ENCODE assay signal across 29 mouse cellular contexts in the genomic region with DNA sequence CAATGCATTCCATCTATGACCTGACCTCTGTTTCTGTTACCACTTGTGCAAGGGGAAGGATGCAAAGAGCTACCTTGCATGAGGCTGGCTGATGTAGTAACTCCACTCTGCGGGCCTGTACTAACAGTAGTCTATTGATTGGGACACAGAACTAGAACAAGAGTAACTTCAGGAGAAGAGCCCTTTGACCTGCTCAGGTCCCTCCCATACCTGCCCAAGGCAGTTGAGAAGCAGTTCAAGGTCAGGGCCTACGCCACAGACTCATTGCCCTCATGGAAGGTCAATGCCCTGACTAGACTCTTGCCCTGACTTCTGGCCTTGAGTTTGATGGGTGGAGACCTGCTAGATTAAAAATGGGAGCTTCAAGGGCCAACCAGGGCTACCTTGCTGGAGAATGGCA. TPM values are rescaled to one million over a fixed set of nuclear protein-coding genes. Genes with fewer than 3 reads are reported as not detected.
DNase-seq lines count a peak whose midpoint lies in the region; ATAC-seq and TF ChIP-seq lines count a peak whose summit lies in the region.
"Had no signal": no experiment of that assay in that cellular context is flagged by ENCODE, and none has a peak within 500 bp of the region (broad histone marks: within the 10 kb centered on the region; RNA-seq: fewer than 3 reads in every experiment).

No protein-coding gene starts in this region.

- peak; percentile 28; the same call in 1 of the 2 replicates for TF ChIP-seq POLR2A in small intestine, adult 2 months (IDR thresholded peaks at IDR 0.05; ENCODE audit: low read depth, low read length)

- H3K9ac ChIP-seq in liver, embryonic 11.5 days (ENCODE audit: low read depth, low read length), result no peak overlapping the region
- H3K9ac ChIP-seq: forebrain, embryonic 12.5 days; heart, embryonic 13.5 days; limb, embryonic 12.5 days; lung, embryonic 15.5 days; neural tube, embryonic 12.5 days had no signal

- WGBS in liver, embryonic 11.5 days, result 81% methylated on average over 2 of the region's 2 CpGs
- whole genome bisulfite sequencing in small intestine, adult 2 months, result 39% methylated on average over 2 of the region's 2 CpGs

- H3K4me3 ChIP-seq in liver, embryonic 11.5 days (ENCODE audit: low read depth, low read length), result no peak overlapping the region
- H3K4me3 ChIP-seq in small intestine, adult 2 months (ENCODE audit: low read depth, low read length), result no peak overlapping the region
- H3K4me3 ChIP-seq: forebrain, embryonic 12.5 days; heart, embryonic 13.5 days; limb, embryonic 12.5 days; lung, embryonic 15.5 days; midbrain, embryonic 10.5 days; neural tube, embryonic 12.5 days had no signal

- no peak overlapping the region; the same call in 1 of the 2 replicates for H3K4me2 ChIP-seq in liver, embryonic 11.5 days
- H3K4me2 ChIP-seq: forebrain, embryonic 12.5 days; heart, embryonic 13.5 days; limb, embryonic 12.5 days; lung, embryonic 15.5 days; neural tube, embryonic 12.5 days had no signal

- peaks cover 24% of the 10 kb centered on the region for H3K4me1 ChIP-seq in liver, embryonic 11.5 days (replicated peaks; ENCODE audit: control insufficient read depth, insufficient read depth, low read length)
- H3K4me1 ChIP-seq in small intestine, adult 2 months (ENCODE audit: control insufficient read depth, insufficient read depth, insufficient read length, low read length), result peaks cover 21% of the 10 kb centered on the region

- no peaks in the 10 kb centered on the region for H3K27me3 ChIP-seq in liver, embryonic 11.5 days (replicated peaks; ENCODE audit: control insufficient read depth, insufficient read depth, low read length)
- H3K27me3 ChIP-seq in small intestine, adult 2 months (ENCODE audit: control insufficient read depth, insufficient read depth, low read length), result no peaks in the 10 kb centered on the region
- H3K27me3 ChIP-seq: heart, embryonic 13.5 days; lung, embryonic 15.5 days had no signal

- no peak for ATAC-seq in liver, embryonic 11.5 days (replicated peaks; ENCODE audit: low FRiP score)
- ATAC-seq: hindbrain, embryonic 16.5 days had no signal

- intact Hi-C loops in heart, postnatal 36 days (cut with DNase I), result no loop called here

- no peak for TF ChIP-seq CTCF in small intestine, adult 2 months (IDR thresholded peaks at IDR 0.05; ENCODE audit: extremely low read depth, insufficient read length, insufficient replicate concordance, low read depth, low read length)

- no peaks in the 10 kb centered on the region for H3K9me3 ChIP-seq in liver, embryonic 11.5 days (ENCODE audit: control insufficient read depth, low read length)
- H3K9me3 ChIP-seq: forebrain, embryonic 12.5 days; heart, embryonic 13.5 days; limb, embryonic 12.5 days; lung, embryonic 15.5 days; midbrain, embryonic 10.5 days; neural tube, embryonic 12.5 days had no signal

- peak; percentile 87 for DNase-seq in heart, adult 11 months
- DNase-seq in heart, postnatal 36 days, result no peak
- DNase-seq in ES-CJ7 (ENCODE audit: low read depth, low spot score), result peak; percentile 88
- no peak for DNase-seq in liver, embryonic 11.5 days (ENCODE audit: low spot score)
- no peak for DNase-seq in lung, postnatal 14 days
- no peak for DNase-seq in urinary bladder, adult 18-20 months (ENCODE audit: low spot score in 2 of 2)
- DNase-seq: adrenal gland, postnatal 36 days; cerebellum, adult 2 months; heart, adult 18-20 months; kidney, postnatal 4 days; right cerebral cortex, adult 18-20 months; thymus, postnatal 14 days had no signal

- H3K27ac ChIP-seq in liver, embryonic 11.5 days (ENCODE audit: low read depth, low read length), result peak overlapping the region; percentile 28; the same call in 1 of the 2 replicates
- H3K27ac ChIP-seq in small intestine, adult 2 months (ENCODE audit: insufficient read depth, low read depth, low read length), result peak overlapping the region; percentile 63
- H3K27ac ChIP-seq: forebrain, embryonic 12.5 days; heart, embryonic 13.5 days; limb, embryonic 12.5 days; lung, embryonic 15.5 days; macrophage; midbrain, embryonic 10.5 days; neural tube, embryonic 12.5 days had no signal

- no peaks in the 10 kb centered on the region for H3K36me3 ChIP-seq in liver, embryonic 11.5 days (ENCODE audit: control insufficient read depth, insufficient read depth, low read length)
- H3K36me3 ChIP-seq in small intestine, adult 2 months (ENCODE audit: control insufficient read depth, insufficient read depth, low read length), result peaks cover 12% of the 10 kb centered on the region
- H3K36me3 ChIP-seq: forebrain, embryonic 12.5 days; lung, embryonic 15.5 days; midbrain, embryonic 10.5 days; neural tube, embryonic 12.5 days had no signal

RNA-seq across cellular contexts. Expression of a gene that starts 3.6 kb away (rescaled TPM):
- 10 to 100 TPM; 69.1 to 71.6 TPM for total RNA-seq in heart, postnatal 36 days (2021)
- polyA plus RNA-seq in liver, embryonic 11.5 days (2014; fragmentation: Nextera tagmentation; extraction: Ambion mirVana), result 36.1 and 40.1 TPM in 2 replicates
- polyA plus RNA-seq in small intestine, adult 2 months (2012; rRNA removed), result 288 and 515 TPM in 2 replicates

RNA-seq across cellular contexts. Expression of a gene that starts 14.2 kb away (rescaled TPM):
- not detected for total RNA-seq in heart, postnatal 36 days (2021)
- polyA plus RNA-seq in liver, embryonic 11.5 days (2014; fragmentation: Nextera tagmentation; extraction: Ambion mirVana), result not detected in 2 replicates
- not detected in 2 replicates for polyA plus RNA-seq in small intestine, adult 2 months (2012; rRNA removed)
- total RNA-seq: adrenal gland, postnatal 36 days; CH12.LX; common myeloid progenitor, adult 5-6 weeks; gastrocnemius, adult 8-10 months; heart, adult 18-20 months; heart, postnatal 25 days; layer of hippocampus, postnatal 10 days; left cerebral cortex, adult 8-10 months had no signal
- polyA plus RNA-seq: cerebellum, adult 2 months; embryonic facial prominence, embryonic 11.5 days; forebrain, embryonic 12.5 days; heart, embryonic 13.5 days; hindbrain, embryonic 16.5 days; lung, embryonic 15.5 days; midbrain, embryonic 10.5 days; neural tube, embryonic 12.5 days; testis, adult 2 months had no signal

RNA-seq across cellular contexts. Expression of a gene that starts 20.9 kb away (rescaled TPM):
- total RNA-seq in heart, postnatal 36 days (2021), result 100 to 1,000 TPM; 146 to 183 TPM
- 161 and 181 TPM in 2 replicates for polyA plus RNA-seq in liver, embryonic 11.5 days (2014; fragmentation: Nextera tagmentation; extraction: Ambion mirVana)
- polyA plus RNA-seq in small intestine, adult 2 months (2012; rRNA removed), result 61.1 and 96.8 TPM in 2 replicates

RNA-seq across cellular contexts. Expression of a gene that starts 27.6 kb away (rescaled TPM):
- 10 to 100 TPM; 26.4 to 28.3 TPM for total RNA-seq in heart, postnatal 36 days (2021)
- 10.5 and 11.1 TPM in 2 replicates for polyA plus RNA-seq in liver, embryonic 11.5 days (2014; fragmentation: Nextera tagmentation; extraction: Ambion mirVana)
- 5.0 and 7.7 TPM in 2 replicates for polyA plus RNA-seq in small intestine, adult 2 months (2012; rRNA removed)
- polyA plus RNA-seq: macrophage had no signal

Comparison
In these comparisons a context has a peak if more than half of its experiments do, and no peak if none do; other contexts are left out.
1. DNase-seq: peak in heart, adult 11 months (single experiment) and ES-CJ7 (single experiment); none in heart, postnatal 36 days (0 of 2), liver, embryonic 11.5 days (single experiment), lung, postnatal 14 days (single experiment) and urinary bladder, adult 18-20 months (0 of 2).